Mouse (Mus musculus) cerebellum, adult 9-11 months (tissue): ENCODE measurements around the gene Cracr2b.
A peak's percentile ranks its signal among the peaks of the same experiment; 100 is the strongest.

Experiments
- DNase-seq: peaks from one replicate; pipeline ENCODE4 v3.0.0; 2022

The Cracr2b gene

DNA sequence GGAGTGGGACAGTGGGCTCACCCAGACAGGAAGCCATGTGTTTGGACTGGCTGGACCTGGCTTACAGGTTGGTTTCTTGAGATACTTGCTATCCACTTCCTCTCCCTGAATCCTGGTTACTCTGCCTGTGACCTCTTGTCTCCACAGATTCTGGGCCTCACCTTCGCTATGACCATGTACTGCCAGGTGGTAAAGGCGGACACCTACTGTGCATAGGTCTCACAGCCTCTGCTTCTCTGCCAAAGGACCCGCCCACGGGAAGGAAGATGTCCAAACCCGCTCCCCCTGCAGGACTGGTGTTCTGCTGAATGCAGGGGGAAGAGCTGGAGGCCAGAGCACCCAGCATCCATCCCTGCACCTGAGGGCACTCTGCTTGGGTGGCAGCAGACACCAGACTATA lies 31.8 kb downstream of the Cracr2b start:
- DNase-seq, result peak; percentile 82

DNA sequence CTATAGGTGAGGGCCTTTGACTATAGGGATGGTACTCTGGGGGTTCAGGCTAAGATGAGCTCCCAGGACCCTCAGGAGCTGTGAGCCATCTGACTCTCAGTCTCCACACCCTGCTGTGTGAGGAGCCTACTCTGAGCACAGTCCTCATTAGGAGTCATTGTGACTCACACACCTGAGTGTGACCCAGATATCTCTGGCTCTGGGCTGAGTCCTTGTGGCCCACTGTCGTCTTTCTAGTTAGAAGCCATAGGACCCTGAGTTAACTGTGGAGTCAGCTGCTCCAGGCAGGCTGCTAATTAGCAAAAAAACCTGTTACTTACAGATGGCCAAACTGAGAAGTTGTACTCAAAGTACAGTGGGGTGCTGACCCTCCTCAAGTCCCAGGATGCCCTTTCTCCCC lies 32.8 kb downstream of the Cracr2b start:
- DNase-seq, result no peak

DNA sequence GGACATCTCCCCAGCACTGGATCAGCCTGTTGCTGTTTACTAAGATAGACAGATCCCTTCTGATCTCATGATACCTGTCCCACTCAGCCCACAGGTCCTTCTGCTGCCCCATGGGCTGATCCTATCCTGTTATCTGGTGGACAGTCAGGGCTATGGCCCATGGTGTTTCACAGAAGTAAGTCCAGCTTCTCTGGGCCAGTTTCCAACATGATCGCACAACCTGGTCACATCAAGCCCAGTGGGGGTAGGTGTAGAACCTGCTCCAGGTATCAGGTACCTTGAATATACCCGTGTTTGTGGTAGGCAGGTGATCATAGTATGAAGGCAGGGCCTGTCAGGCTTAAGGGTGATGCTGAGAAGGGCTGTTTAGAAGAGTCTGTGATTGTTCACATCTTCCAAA lies 34.5 kb downstream of the Cracr2b start:
- DNase-seq, result no peak

- DNase-seq, result peak; percentile 65
Measured at GRCm38 (mm10) chr7:141495940-141496339, 35.0 kb downstream of the Cracr2b start.

GRCm38 (mm10) chr7:141497600-141497999 lies 36.7 kb downstream of the Cracr2b start:
- DNase-seq, result no peak

DNA sequence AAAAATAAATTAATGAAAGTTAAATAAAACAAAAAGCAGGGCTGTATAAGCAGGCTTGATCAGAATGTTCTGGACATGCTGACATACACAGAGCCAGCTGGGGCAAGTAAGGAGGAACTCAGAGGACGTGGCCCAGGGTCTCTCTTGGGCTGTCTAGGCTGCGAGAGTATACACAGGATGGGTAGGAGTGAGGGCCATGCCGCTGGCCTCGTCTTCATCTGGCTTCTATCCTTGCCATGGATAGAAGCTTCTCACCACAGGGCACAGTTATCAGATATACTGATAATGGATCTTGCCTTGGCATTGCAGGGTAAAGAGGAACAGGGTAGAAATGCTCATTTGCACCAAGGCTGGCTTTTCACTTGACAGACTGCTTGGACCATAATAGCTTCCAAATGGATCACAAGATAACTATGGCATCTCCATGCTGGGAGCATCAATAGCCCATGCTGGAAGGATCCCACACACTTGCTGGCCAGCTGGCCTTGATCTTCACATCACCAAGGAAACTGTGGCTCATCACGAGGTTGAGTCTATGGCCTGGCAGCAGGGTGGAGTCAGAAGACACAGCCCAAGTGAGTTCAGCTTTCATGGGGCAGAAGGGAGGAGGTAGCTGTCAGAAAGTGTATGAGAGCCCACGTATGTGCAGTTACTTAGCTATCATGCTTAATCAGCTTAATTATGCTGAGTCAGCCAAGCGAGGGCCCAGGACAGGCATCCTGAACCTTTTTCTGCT lies 41.1 kb downstream of the Cracr2b start:
- DNase-seq, result peak; percentile 67

DNA sequence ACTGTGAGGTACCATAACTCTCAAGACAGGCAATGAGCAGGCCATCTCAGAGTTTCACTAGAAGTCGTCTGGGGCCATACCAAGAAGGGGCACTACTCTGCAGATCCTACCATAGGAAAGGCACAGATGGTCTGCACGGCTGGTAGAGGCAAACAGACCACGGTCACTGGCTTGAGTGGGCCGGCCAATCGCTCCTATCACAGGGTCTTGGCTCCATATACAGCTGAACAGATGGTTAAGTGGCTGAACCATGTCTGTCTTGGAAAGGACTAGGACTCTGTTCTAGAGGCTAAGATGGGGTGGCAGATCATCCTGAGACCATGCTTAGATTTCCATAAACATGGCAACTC lies 41.6 kb downstream of the Cracr2b start:
- peak; percentile 88 for DNase-seq

DNA sequence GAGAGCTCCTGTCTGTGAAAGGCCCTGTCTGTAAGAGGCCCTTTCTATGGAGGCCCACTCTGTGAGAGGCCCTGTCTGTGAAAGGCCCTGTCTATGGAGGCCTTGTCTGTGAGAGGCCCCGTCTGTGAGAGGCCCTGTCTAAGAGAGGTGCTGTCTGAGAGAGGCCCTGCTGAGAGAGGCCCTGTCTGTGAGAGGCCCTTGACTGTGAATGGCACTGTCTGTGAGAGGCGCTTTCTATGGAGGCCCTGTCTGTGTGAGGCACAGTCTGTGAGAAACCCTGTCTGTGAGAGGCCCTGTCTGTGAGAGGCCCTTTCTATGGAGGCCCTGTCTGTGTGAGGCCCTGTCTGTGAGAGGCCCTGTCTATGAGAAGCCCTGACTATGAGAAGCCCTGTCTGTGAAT lies 45.4 kb downstream of the Cracr2b start:
- DNase-seq, result no peak

DNA sequence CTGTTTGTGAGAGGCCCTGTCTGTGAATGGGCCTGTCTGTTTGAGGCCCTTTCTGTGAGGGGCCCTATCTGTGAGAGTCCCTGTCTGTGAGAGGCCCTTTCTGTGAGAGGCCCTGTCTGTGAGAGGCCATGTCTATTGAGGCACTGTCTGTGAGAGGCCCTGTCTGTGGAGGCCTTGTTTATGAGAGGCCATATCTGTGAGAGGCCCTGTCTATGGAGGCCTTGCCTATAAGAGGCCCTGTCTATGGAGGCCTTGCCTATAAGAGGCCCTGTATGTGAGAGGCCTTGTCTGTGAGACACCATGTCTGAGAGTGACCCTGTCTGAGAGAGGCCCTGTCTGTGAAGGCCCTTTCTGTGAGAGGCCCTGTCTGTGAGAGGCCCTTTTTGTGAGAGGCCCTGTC lies 47.3 kb downstream of the Cracr2b start:
- no peak for DNase-seq

DNA sequence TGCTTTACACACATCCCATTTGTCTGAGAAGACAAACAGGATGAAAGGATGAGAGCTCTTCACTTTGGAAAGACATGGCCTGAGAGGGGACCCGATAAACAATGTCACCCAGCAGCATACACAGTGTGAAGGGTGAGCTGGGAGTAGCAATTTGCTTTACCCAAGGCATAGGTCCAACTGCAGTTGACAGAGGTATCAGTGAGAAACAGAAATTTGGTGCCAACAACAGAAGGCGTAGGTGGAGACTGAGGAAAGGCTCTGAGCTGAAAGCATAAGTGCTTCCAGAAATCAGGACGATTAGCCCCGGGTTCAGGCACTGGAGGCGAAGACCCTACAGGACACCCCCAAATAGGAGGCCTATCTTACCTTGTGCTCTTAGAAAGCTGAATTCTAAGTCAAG lies 49.3 kb downstream of the Cracr2b start:
- DNase-seq, result peak; percentile 76

GRCm38 (mm10) chr7:141510681-141511191 lies 49.8 kb downstream of the Cracr2b start:
- peak; percentile 81 for DNase-seq
